Mouse (Mus musculus) CH12.LX (cell line): ENCODE measurements at regions not wholly inside any gene's neighbourhood (a gene's known extent, or its start where the extent isn't known, plus 50 kb on each side); places are given as distances from the start of the nearest gene placed in this dataset.

Experiments
- DNase-seq: peaks from one replicate; pipeline ENCODE4 v3.0.0-alpha.2; 2013; ENCODE audit errors: extremely low read depth
- H3K27ac ChIP-seq: 2 replicates; pipeline ENCODE4 v1.5.1; 2012; ENCODE audit warnings: low read depth, mild to moderate bottlenecking, control low read depth, moderate library complexity; ENCODE audit not compliant: insufficient read depth
- H3K27me3 ChIP-seq: replicated peaks from 2 replicates; pipeline ENCODE3; 2012; ENCODE audit warnings: inconsistent platforms
- H3K36me3 ChIP-seq, 2 experiments: replicated peaks in 1 of 2; 2 replicates each; pipeline versions ENCODE3 to v1.6.1; 2012; ENCODE audit warnings: inconsistent platforms in 1 of 2, low read length in 1 of 2, mild to moderate bottlenecking in 1 of 2, mixed read lengths in 1 of 2, moderate library complexity in 1 of 2; ENCODE audit not compliant: control insufficient read depth in 1 of 2, insufficient read depth in 1 of 2
- H3K4me1 ChIP-seq, 2 experiments: 2 replicates each; pipeline ENCODE4 v1.6.1; 2012; ENCODE audit warnings: inconsistent platforms in 1 of 2, moderate library complexity in 1 of 2; ENCODE audit not compliant: insufficient read depth in 2 of 2, control insufficient read depth in 1 of 2
- H3K4me2 ChIP-seq: 2 replicates; pipeline ENCODE4 v1.6.1; 2012; ENCODE audit warnings: low read depth, mild to moderate bottlenecking, control low read depth; ENCODE audit not compliant: poor library complexity, insufficient read depth, severe bottlenecking
- H3K4me3 ChIP-seq, 3 experiments: fragments of 150-350 bp in 1 of 3; sonication (generic) in 1 of 3; replicated peaks in 1 of 3; 2 replicates each; pipeline versions ENCODE3 to v1.5.1; 2011 to 2012; ENCODE audit warnings: low read depth in 2 of 3, low read length in 2 of 3, mild to moderate bottlenecking in 2 of 3, moderate library complexity in 2 of 3, control low read depth in 1 of 3, improper control_type of control experiment in 1 of 3, inconsistent platforms in 1 of 3, mixed read lengths in 1 of 3; ENCODE audit not compliant: poor library complexity in 1 of 3
- H3K79me2 ChIP-seq: replicated peaks from 2 replicates; pipeline ENCODE4 v1.6.1; 2012; ENCODE audit warnings: mild to moderate bottlenecking, moderate library complexity; ENCODE audit not compliant: control insufficient read depth, poor library complexity, insufficient read depth, severe bottlenecking; ENCODE audit errors: extremely low read depth
- H3K9ac ChIP-seq: 2 replicates; pipeline ENCODE4 v1.6.1; 2012; ENCODE audit warnings: low read depth, mild to moderate bottlenecking, control low read depth, moderate library complexity; ENCODE audit not compliant: insufficient read depth
- H3K9me3 ChIP-seq: replicated peaks from 2 replicates; pipeline ENCODE3; 2012; ENCODE audit warnings: low read length, inconsistent platforms, mixed read lengths
- CHD1 ChIP-seq: IDR thresholded peaks from 2 replicates; pipeline ENCODE4 v1.6.1; 2012; ENCODE audit warnings: low read depth, low read length, improper control_type of control experiment, inconsistent platforms
- CTCF ChIP-seq, 2 experiments: IDR thresholded peaks in 1 of 2; conservative IDR thresholded peaks in 1 of 2; 2 replicates each; pipeline ENCODE4 v1.5.1; 2011 to 2012; ENCODE audit warnings: low read depth in 2 of 2, low read length in 2 of 2, improper control_type of control experiment in 1 of 2, inconsistent platforms in 1 of 2, mild to moderate bottlenecking in 1 of 2, moderate library complexity in 1 of 2
- ETS1 ChIP-seq: conservative IDR thresholded peaks from 2 replicates; pipeline ENCODE4 v1.6.1; 2012; ENCODE audit warnings: low read depth, mild to moderate bottlenecking, inconsistent platforms, low read length, improper control_type of control experiment, moderate library complexity
- GABPA ChIP-seq: IDR thresholded peaks from 2 replicates; pipeline ENCODE4 v1.6.1; 2012; ENCODE audit warnings: low read depth, low read length, improper control_type of control experiment, inconsistent platforms; ENCODE audit not compliant: insufficient replicate concordance
- HCFC1 ChIP-seq: IDR thresholded peaks from 2 replicates; pipeline ENCODE4 v1.6.1; 2012; ENCODE audit warnings: low read depth, mild to moderate bottlenecking, inconsistent platforms, low read length, improper control_type of control experiment
- IRF4 ChIP-seq: IDR thresholded peaks from 2 replicates; pipeline ENCODE4 v1.6.1; 2014; ENCODE audit warnings: low read depth, mild to moderate bottlenecking, inconsistent platforms, low read length, improper control_type of control experiment
- JUN ChIP-seq: IDR thresholded peaks from 2 replicates; pipeline ENCODE4 v1.6.1; 2011; ENCODE audit warnings: low read depth, mild to moderate bottlenecking, low read length, improper control_type of control experiment, moderate library complexity; ENCODE audit not compliant: insufficient read depth
- MAX ChIP-seq: IDR thresholded peaks from 2 replicates; pipeline ENCODE4 v1.6.1; 2011; ENCODE audit warnings: low read length, improper control_type of control experiment
- MAZ ChIP-seq: IDR thresholded peaks from 2 replicates; pipeline ENCODE4 v1.6.1; 2012; ENCODE audit warnings: low read depth, mild to moderate bottlenecking, inconsistent platforms, low read length, improper control_type of control experiment, moderate library complexity
- MYC ChIP-seq: IDR thresholded peaks from 2 replicates; pipeline ENCODE4 v1.6.1; 2011; ENCODE audit warnings: low read depth, mild to moderate bottlenecking, improper control_type of control experiment, low read length
- NELFE ChIP-seq: IDR thresholded peaks from 2 replicates; pipeline ENCODE4 v1.6.1; 2011; ENCODE audit warnings: low read depth, low read length, improper control_type of control experiment
- NRF1 ChIP-seq: IDR thresholded peaks from 2 replicates; pipeline ENCODE4 v1.6.1; 2014; ENCODE audit warnings: low read depth, mild to moderate bottlenecking, inconsistent platforms, low read length, improper control_type of control experiment, moderate library complexity
- POLR2AphosphoS2 ChIP-seq: IDR thresholded peaks from 2 replicates; pipeline ENCODE4 v1.6.1; 2011; ENCODE audit warnings: low read depth, low read length, improper control_type of control experiment
- RAD21 ChIP-seq: IDR thresholded peaks from 2 replicates; pipeline ENCODE4 v1.6.1; 2011; ENCODE audit warnings: low read depth, mild to moderate bottlenecking, low read length, improper control_type of control experiment, moderate library complexity
- RCOR1 ChIP-seq: conservative IDR thresholded peaks from 2 replicates; pipeline ENCODE4 v1.6.1; 2012; ENCODE audit warnings: low read depth, mild to moderate bottlenecking, inconsistent platforms, low read length, improper control_type of control experiment
- SIN3A ChIP-seq: IDR thresholded peaks from 2 replicates; pipeline ENCODE4 v1.6.1; 2012; ENCODE audit warnings: low read length, improper control_type of control experiment, inconsistent platforms
- UBTF ChIP-seq: IDR thresholded peaks from 2 replicates; pipeline ENCODE4 v1.6.1; 2012; ENCODE audit warnings: low read depth, mild to moderate bottlenecking, inconsistent platforms, low read length, improper control_type of control experiment, moderate library complexity
- USF1 ChIP-seq: IDR thresholded peaks from 2 replicates; pipeline ENCODE4 v1.6.1; 2014; ENCODE audit warnings: low read depth, mild to moderate bottlenecking, inconsistent platforms, low read length, improper control_type of control experiment
- ZC3H11A ChIP-seq: IDR thresholded peaks from 2 replicates; pipeline ENCODE4 v1.6.1; 2012; ENCODE audit warnings: low read depth, mild to moderate bottlenecking, inconsistent platforms, low read length, improper control_type of control experiment
- ZMIZ1 ChIP-seq: IDR thresholded peaks from 2 replicates; pipeline ENCODE4 v1.6.1; 2012; ENCODE audit warnings: low read depth, mild to moderate bottlenecking, inconsistent platforms, low read length, improper control_type of control experiment
- ZNF384 ChIP-seq: IDR thresholded peaks from 2 replicates; pipeline ENCODE4 v1.6.1; 2012; ENCODE audit warnings: low read depth, low read length, improper control_type of control experiment, inconsistent platforms
- dilution Hi-C: fragments of 300-500 bp; cut with MboI; formaldehyde crosslinking; loops from 2 replicates; pipeline ENCODE4 v1.14.3; 2020; ENCODE audit warnings: low sequenced_read_pairs; ENCODE audit not compliant: extremely low pct_unique_long_range_greater_than_20kb, extremely low pct_ligation_motif_present
- in situ Hi-C: fragments of 300-500 bp; cut with MboI; formaldehyde crosslinking; loops from 3 replicates; pipeline ENCODE4 v1.14.3; 2019; ENCODE audit warnings: low sequenced_read_pairs, low pct_ligation_motif_present, low pct_unique_long_range_greater_than_20kb, mixed read lengths

- Histone ChIP-seq H3K4me3 (no peak overlapping the region), H3K27ac (no peak overlapping the region), H3K9me3 (no peaks in the 10 kb centered on the region), H3K79me2 (no peaks in the 10 kb centered on the region), H3K4me2 (no peak overlapping the region), H3K36me3 (no peaks in the 10 kb centered on the region), H3K27me3 (no peaks in the 10 kb centered on the region), H3K4me1 (peaks cover 0 to 5% of the 10 kb centered on the region in 2 experiments; a peak in 1 of 4 replicates), H3K9ac (no peak overlapping the region)
- DNase-seq, result no peak
- dilution Hi-C loops (no loop called here), in situ Hi-C loops (no loop called here)
- no peak for TF ChIP-seq ZNF384
Measured at GRCm38 (mm10) chr3:52647161-52647692, 369.8 kb downstream of the Cog6 start.

- no peaks in the 10 kb centered on the region for H3K79me2 ChIP-seq
- no peaks in the 10 kb centered on the region for H3K9me3 ChIP-seq
- DNase-seq, result no peak
- dilution Hi-C loops (no loop called here), in situ Hi-C loops (no loop called here)
- no peak overlapping the region for H3K27ac ChIP-seq
- TF ChIP-seq POLR2AphosphoS2 (no peak), SIN3A (no peak), JUN (no peak), MYC (no peak), RCOR1 (no peak), GABPA (no peak), ZC3H11A (no peak), NRF1 (no peak), UBTF (no peak), IRF4 (no peak), ZMIZ1 (no peak), RAD21 (no peak), ETS1 (no peak), MAZ (no peak), CTCF (conservative IDR thresholded peaks at IDR 0.05 in 1 of 2, IDR thresholded peaks at IDR 0.05 in 1 of 2; ENCODE audit: low read depth in 2 of 2, low read length in 2 of 2) (no peak), NELFE (no peak), MAX (no peak), HCFC1 (no peak), CHD1 (no peak), USF1 (no peak)
- H3K4me2 ChIP-seq, result no peak overlapping the region
- H3K4me3 ChIP-seq, result no peak overlapping the region
- H3K4me1 ChIP-seq, result peaks cover 0 to 9% of the 10 kb centered on the region in 2 experiments; a peak in 2 of 4 replicates
- peaks cover 10% of the 10 kb centered on the region for H3K27me3 ChIP-seq
- H3K9ac ChIP-seq, result no peak overlapping the region
- H3K36me3 ChIP-seq, result no peaks in the 10 kb centered on the region
Measured at GRCm38 (mm10) chr3:52645156-52645555, 371.9 kb downstream of the Cog6 start.
